Mouse (Mus musculus): Measurements from ENCODE around the gene Scube1. TPM values are rescaled to one million over a fixed set of nuclear protein-coding genes. Genes with fewer than 3 reads are reported as not detected.
A peak's percentile ranks its signal among the peaks of the same experiment; 100 is the strongest.

The Scube1 gene
- total RNA-seq, 2 experiments from 2014 or later: 0.14 to 0.27 TPM

- DNase-seq (ENCODE audit: low spot score): no peak
Measured at GRCm38 (mm10) chr15:83665993-83666392, 58.8 kb downstream of the Scube1 start.

- DNase-seq (ENCODE audit: low spot score): peak; percentile 61
Measured at GRCm38 (mm10) chr15:83664722-83665121, 60.1 kb downstream of the Scube1 start.

GRCm38 (mm10) chr15:83663066-83663465 lies 61.8 kb downstream of the Scube1 start:
- no peak for DNase-seq (ENCODE audit: low spot score)

GRCm38 (mm10) chr15:83662106-83662505 lies 62.7 kb downstream of the Scube1 start:
- DNase-seq (ENCODE audit: low spot score): no peak

- DNase-seq (ENCODE audit: low spot score): no peak
Measured at GRCm38 (mm10) chr15:83642518-83642917, 82.3 kb downstream of the Scube1 start.

- DNase-seq (ENCODE audit: low spot score): no peak
Measured at GRCm38 (mm10) chr15:83640208-83640607, 84.6 kb downstream of the Scube1 start.

- DNase-seq (ENCODE audit: low spot score): peak; percentile 9
Measured at GRCm38 (mm10) chr15:83639160-83639559, 85.7 kb downstream of the Scube1 start.

GRCm38 (mm10) chr15:83638196-83638899 lies 86.5 kb downstream of the Scube1 start:
- no peak for DNase-seq (ENCODE audit: low spot score)

- DNase-seq (ENCODE audit: low spot score): no peak
Measured at GRCm38 (mm10) chr15:83636759-83637158, 88.1 kb downstream of the Scube1 start.

- no peak for DNase-seq (ENCODE audit: low spot score)
Measured at GRCm38 (mm10) chr15:83635251-83635650, 89.6 kb downstream of the Scube1 start.

GRCm38 (mm10) chr15:83634076-83634475 lies 90.7 kb downstream of the Scube1 start:
- DNase-seq (ENCODE audit: low spot score): no peak

GRCm38 (mm10) chr15:83631071-83631470 lies 93.8 kb downstream of the Scube1 start:
- DNase-seq (ENCODE audit: low spot score): no peak

GRCm38 (mm10) chr15:83629716-83630115 lies 95.1 kb downstream of the Scube1 start:
- DNase-seq (ENCODE audit: low spot score): no peak

- no peak for DNase-seq (ENCODE audit: low spot score)
Measured at GRCm38 (mm10) chr15:83626142-83626645, 98.6 kb downstream of the Scube1 start.

GRCm38 (mm10) chr15:83615245-83615644 lies 109.6 kb downstream of the Scube1 start:
- DNase-seq (ENCODE audit: low spot score): no peak

GRCm38 (mm10) chr15:83607115-83607802 lies 117.6 kb downstream of the Scube1 start:
- peak; percentile 77 for DNase-seq (ENCODE audit: low spot score)

- DNase-seq (ENCODE audit: low spot score): no peak
Measured at GRCm38 (mm10) chr15:83606700-83607099, 118.1 kb downstream of the Scube1 start.

GRCm38 (mm10) chr15:83606216-83606615 lies 118.6 kb downstream of the Scube1 start:
- no peak for DNase-seq (ENCODE audit: low spot score)

- no peak for DNase-seq (ENCODE audit: low spot score)
Measured at GRCm38 (mm10) chr15:83603426-83603825, 121.4 kb downstream of the Scube1 start.

GRCm38 (mm10) chr15:83603046-83603396 lies 121.8 kb downstream of the Scube1 start:
- no peak for DNase-seq (ENCODE audit: low spot score)

- DNase-seq (ENCODE audit: low spot score): no peak
Measured at GRCm38 (mm10) chr15:83602372-83603045, 122.3 kb downstream of the Scube1 start.

GRCm38 (mm10) chr15:83601185-83601584 lies 123.6 kb downstream of the Scube1 start:
- no peak for DNase-seq (ENCODE audit: low spot score)
